Mouse (Mus musculus): Measurements from ENCODE around the gene Smim7.
A peak's percentile ranks its signal among the peaks of the same experiment; 100 is the strongest.

Smim7 gene

GRCm38 (mm10) chr8:72547122-72547801, 23.6 kb downstream of the Smim7 start:
- DNase-seq (ENCODE audit: low spot score in 2 of 2) = peak in 1 of 2 experiments; percentile 6

GRCm38 (mm10) chr8:72539234-72539633, 31.7 kb downstream of the Smim7 start:
- no peak for DNase-seq (ENCODE audit: low spot score in 2 of 2)

GRCm38 (mm10) chr8:72534888-72535287, 36.0 kb downstream of the Smim7 start:
- DNase-seq (ENCODE audit: low spot score in 2 of 2) = no peak

- no peak for DNase-seq (ENCODE audit: low spot score in 2 of 2)
Measured at GRCm38 (mm10) chr8:72532103-72532502, 38.8 kb downstream of the Smim7 start.

GRCm38 (mm10) chr8:72521888-72522287, 49.0 kb downstream of the Smim7 start:
- no peak for DNase-seq (ENCODE audit: low spot score in 2 of 2)

- DNase-seq (ENCODE audit: low spot score in 2 of 2) = no peak
Measured at GRCm38 (mm10) chr8:72517421-72517988, 53.4 kb downstream of the Smim7 start.

All from urinary bladder, postnatal 36 days (tissue).